Mouse (Mus musculus): ENCODE data around the gene Adamts18. TPM values are rescaled to one million over a fixed set of nuclear protein-coding genes. Genes with fewer than 3 reads are reported as not detected.
"Not testable (repeated sequence)": the region's sequence is repeated elsewhere in the genome, so short reads cannot be mapped to it uniquely, and the experiment has no call there.

Gene Adamts18
- total RNA-seq, 4 experiments from 2014 or later, result 0.07 TPM; not detected in 3

DNA sequence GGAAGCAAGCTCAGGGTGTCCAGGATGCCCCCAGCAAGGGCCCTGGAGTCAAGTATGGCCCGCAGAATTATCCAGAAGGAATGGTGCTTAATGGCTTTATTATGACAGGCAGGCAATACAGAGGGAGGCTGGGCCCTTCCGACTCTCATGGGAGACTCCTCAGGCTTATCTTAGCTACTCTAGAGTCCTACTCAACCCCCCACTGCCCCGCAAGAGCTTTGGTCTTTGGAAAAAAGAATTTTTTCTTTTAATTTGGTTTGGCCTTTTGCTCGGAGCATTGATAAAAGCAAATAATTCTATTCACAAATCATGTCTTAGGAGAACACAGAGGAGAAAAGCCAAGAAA lies 11.0 kb downstream of the Adamts18 start:
- DNase-seq, result no peak

DNA sequence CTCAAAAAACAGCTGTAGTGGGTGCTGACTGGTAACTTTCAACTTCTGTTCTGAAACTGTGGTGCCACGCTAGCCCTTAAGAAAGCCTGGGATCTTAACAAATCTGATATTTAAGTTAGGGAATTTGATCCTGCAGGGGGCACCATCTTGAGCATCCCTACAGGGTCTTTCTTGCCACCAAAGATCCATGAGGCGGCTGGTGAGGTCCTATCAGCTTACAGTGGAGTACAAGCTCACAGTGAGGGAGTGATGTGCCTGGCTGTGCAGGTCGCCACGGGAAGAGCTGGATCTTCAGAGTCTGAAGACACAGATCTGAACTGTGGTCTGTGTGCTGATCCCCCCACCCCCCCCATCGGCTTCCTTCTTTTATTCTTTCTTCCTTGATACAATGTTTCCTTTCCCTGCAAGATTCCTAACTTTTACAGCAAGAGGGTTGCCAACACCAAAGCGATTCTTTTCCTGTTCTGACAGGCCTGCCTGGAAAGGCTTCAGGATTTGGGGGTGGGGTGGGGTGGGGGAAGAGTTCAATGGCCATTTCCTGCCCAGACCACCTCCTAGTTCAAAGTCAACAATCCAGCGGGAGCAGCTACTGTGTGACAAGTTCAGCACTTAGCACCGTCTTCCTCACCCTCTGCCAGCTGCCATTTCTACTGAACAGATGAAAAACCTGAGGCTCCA lies 11.5 kb downstream of the Adamts18 start:
- no peak for DNase-seq

DNA sequence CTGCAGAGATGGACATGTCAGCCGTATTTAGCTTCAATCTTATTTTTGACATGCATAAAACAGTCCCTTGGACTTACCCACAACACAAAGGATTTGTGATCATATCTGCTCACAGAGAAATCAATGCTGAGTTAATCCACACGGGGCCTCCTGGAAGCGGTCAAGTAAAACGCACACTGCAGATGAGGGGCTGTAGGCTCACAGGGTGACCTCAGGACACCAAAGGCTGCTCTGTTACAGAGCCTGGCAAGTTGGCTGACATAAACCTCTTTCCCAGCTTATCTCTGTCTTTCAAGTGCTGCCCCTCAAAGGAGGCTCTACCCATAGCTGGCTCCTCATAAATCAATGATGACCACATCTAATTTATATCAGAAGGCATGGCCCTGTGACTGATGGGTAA lies 14.9 kb downstream of the Adamts18 start:
- DNase-seq, result no peak

DNA sequence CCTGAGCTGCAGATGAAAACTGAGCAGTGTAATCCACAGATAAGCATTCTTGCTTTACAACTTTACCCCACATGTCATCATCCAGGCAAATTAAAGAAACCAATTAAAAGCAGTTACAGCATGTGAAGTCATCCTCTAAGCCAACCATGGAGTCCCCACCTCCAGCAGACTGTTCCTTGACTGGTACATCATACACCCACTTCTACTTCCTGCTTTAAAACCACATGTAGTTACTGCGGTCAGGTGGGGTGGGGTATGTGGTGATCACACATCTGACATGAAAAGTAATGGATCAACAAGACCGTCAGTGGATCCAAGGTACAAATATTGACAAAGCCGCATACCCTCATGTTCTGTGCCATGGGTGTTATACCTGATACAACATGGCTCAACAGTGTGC lies 21.3 kb downstream of the Adamts18 start:
- no peak for DNase-seq

DNA sequence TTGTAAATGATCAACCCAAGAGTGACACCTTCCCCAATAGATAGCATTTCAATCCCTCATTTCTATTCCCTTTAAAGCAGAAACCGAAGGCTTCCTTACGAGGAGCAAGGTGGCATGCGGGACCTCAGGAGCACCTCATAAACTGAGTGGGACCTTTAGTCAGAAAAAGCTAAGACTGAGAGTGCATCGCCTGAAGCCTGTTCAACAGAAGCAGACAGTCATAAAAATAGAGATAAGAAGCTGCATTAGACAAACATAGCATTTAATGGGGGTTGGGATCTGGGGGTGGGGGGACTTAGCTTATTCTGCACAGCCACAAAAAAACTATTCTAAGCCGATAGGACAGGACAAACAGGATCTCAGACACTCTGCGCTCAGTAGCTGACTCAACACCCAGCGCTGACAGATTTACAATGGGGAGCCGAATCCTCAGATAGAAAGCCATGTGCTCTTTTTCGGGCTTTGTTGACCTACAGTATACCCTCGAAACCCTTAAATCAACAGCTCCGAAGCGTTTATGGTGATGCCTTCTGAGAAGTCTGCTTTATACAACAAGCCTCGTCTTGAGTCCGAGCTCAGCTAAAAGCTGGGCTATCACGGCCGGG lies 27.5 kb downstream of the Adamts18 start:
- DNase-seq, result no peak

DNA sequence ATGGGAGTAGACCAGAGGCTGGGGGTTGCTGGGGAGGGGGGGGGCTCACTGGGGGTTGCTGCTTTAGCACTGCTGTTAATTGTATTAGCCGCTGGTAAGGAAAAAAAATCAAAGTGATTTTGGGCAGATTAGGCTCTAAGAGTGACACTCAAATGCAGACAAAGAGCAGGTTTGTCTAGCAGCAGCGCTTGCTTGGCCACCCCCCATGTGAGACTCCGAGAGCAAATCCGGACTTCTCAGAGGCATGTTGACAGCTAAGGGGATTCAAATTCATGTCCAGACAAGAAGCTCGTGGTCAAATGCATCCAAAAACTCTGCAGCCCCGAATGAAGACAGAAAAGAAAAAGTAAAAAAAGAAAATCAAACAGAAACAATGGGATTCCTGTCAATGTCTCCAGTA lies 34.6 kb downstream of the Adamts18 start:
- no peak for DNase-seq

DNA sequence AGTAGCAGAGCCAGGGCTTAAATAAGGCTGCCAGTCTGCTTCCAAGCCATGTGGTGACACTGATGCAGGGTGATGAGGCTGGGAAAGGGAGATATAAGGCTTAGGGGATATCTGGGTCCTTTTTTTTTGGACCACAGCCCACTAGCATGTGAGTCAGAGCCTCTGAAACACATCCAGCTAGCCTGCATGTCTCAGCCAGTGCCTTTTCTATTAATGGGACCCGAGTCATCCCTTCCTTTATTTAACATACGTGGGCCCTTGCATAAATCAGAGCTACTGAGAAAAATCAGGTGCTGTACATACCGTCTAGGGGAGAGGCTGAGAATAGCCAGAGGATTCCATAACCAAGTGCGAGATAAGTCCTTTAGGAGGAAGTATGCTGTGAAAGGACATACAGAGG lies 37.0 kb downstream of the Adamts18 start:
- DNase-seq, result no peak

DNA sequence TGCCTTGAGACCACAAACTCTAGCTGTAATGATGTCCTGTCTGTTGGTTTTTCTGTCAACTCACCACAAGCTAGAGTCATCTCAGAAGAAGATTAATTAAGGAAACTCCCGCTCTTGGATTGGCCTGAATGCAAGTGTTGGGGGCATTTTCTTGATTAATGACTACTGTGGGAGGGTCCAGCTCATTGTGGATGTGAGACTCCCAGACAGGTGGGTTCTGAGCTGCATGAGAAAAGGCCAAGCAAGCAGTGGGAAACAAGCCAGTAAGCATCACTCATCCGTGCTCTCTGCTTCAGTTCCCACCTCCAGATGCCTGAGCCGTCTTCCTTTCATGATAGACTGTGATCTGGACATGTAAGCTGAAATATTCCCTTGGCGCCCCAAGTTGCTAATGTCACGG lies 38.6 kb downstream of the Adamts18 start:
- DNase-seq, result no peak

DNA sequence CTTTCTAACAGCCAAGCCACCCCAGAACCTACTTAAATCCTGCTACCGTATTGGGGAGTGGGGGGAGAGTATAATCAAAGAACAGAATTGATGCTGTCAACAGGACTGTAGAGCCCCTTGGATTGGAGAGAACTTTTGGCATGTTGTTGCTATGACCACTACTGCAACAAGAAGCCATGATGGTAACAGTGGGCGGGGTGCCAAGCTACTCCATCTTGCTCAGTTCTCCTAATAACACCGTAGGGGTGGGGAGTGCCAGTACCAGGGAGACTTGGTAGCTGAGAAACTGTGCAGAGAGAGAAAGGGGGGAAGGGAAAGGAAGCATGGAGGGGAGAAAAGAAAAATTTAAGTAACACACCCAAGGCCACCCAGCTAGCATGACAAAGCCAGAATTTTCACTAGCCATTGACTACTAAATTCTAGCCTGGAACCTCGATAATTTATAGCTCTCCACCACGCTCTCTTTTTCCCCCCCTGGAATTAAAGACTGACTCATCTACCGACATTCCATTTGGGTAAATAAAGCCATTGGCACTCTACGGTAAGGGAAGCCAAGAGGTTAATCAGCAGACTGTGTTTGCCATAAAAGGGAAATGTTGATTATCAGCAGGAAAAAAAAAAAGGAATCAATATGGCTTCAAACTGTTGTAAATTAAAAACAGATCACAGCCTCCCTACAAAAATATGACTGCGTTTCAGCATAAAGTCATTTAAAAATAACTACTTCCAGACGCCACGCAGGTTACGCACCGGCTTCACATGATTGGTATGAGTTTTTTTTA lies 44.5 kb downstream of the Adamts18 start:
- DNase-seq, result no peak

DNA sequence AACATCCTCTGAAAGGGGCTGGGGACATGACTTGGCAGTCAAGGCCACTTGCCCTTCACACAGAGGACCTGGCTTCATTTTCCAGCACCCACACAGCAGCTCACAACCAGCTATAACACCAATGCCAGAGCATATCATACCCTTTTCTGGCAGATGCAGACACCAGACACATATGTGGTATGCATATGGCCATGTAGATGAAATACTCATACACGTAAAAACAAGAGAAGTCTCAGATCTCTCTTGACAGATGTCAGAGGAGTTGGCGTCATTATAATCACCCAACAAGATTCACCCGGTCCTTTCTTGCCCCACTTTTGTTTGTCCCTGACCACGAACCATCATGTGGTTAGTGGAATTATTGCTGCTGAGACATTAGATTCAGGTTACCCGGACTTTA lies 47.0 kb downstream of the Adamts18 start:
- DNase-seq, result no peak

DNA sequence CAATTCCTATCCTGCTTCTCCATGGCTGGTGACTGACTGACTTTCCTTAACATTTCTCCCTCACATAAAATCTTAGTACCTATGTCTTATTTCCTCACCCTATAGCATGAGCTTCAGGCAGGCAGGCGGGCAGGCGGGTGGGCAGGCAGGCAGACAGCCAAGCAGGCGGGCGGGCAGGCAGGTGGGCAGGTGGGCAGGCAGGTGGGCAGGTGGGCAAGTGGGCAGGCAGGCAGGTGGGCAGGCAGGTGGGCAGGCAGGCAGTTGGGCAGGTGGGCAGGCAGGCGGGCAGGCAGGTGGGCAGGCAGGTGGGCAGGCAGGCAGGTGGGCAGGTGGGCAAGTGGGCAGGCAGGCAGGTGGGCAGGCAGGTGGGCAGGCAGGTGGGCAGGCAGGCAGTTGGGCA lies 48.0 kb downstream of the Adamts18 start:
- not testable (repeated sequence) for DNase-seq

DNA sequence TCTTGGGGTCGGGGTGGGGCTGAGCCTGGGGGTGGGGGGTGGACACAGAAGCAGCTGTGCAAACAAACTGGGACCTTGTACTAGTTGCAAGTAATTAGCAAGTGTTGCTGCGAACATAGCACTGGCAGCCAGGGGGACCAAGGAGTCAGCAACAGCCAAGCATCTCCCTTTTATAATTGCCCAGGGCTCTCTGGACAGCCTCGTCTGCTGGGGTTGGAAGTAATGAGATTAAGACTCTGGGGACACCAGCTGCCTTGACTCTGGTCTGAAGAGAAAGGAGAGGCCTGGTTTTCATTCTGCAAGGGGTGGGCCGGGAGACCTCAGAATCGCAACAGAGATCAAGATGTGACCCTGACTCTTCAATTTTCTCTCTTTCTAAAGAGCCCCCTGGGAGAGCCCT lies 49.0 kb downstream of the Adamts18 start:
- no peak for DNase-seq

DNA sequence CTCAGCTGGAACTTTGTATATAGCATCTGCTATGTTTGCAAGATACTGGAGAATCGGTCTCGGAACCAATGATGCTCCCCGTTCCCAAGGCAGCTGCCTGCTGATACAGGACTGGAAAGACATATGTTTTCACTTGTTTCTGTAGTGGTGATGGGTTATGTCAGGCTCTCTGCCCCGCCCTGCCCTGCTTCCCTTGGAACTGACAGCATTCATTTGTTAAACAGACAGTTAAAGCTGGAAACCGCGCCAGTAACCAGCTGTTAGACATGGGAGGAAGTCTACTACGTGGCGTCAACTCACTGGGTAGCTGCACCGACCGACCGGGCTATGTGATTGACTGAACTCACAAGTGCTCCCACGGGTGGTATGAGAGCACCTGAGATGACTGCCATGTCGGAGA lies 56.7 kb downstream of the Adamts18 start:
- DNase-seq, result no peak

DNA sequence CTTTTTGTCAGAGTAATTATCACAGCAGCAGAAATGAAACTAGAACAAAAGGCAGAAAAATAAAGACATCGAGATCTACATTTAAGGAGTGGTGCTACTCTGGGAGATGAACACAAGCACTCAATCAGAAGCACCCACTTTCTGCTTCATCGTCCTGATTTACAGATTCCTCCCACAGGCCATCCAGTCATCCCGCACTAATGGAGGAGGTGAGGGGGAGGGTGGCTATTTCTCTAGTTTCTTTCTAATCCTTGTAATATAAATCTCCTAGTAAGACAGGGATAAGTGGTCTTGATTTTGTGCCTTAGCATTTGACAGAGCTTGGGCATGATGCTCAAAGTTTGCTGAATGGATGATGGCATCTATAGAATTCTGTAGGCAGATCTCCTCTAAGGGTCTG lies 57.5 kb downstream of the Adamts18 start:
- DNase-seq, result no peak

DNA sequence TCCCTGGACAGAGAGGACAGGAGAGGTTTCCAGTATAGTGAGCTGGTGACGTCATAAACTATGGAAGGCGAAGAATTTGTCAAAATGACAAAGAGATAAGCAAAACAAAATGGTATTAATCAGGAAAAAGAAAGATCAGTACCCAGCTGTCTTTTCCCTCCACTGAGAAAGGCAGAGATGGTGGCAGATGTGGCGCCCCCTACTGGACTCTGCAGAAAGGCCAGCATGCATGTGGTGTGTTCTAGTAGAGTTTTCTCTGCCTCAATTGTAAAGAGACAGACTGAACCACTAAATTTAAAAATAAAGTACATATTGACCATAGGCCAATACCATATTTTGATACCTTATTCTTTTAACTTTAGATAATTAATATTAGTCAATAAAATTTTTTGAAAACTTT lies 64.8 kb downstream of the Adamts18 start:
- no peak for DNase-seq

DNA sequence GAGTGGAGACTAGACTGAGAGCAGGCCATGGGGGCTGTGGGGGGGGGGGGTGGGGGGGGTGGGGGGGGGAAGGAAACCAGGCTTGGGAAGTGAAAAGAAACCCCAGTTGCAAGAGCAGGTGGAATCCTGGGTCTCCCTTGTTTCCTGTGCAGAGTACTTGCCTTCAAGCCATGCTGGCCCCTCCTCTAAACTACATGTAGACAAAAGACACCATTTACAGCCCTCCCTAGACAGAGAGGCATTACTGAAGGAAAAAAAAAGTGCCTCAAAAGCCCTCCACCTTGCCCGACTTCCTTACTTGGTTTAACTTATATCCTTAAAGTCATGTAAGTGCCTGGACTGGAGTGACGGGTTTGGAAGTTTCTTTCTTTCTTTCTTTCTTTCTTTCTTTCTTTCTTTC lies 67.0 kb downstream of the Adamts18 start:
- DNase-seq, result no peak

DNA sequence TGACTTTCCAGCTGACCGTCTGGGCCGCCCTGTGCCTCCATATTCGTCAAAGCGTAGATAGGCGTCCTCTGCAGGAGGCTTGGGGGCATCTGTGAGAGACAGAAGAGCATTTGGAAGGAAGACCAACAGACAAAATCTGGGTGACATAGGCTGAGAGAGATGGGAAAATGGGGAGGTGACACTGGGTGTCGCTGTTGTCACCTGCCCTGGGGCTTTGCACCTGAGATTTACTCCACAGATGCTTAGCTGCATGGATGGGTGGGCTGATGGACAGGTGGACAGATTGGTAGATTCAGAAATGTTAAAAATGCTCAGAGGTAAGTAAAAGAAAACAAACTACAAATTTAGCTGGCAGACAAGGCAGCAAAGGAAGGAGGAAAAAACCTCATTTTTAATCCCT lies 73.2 kb downstream of the Adamts18 start:
- DNase-seq, result no peak

DNA sequence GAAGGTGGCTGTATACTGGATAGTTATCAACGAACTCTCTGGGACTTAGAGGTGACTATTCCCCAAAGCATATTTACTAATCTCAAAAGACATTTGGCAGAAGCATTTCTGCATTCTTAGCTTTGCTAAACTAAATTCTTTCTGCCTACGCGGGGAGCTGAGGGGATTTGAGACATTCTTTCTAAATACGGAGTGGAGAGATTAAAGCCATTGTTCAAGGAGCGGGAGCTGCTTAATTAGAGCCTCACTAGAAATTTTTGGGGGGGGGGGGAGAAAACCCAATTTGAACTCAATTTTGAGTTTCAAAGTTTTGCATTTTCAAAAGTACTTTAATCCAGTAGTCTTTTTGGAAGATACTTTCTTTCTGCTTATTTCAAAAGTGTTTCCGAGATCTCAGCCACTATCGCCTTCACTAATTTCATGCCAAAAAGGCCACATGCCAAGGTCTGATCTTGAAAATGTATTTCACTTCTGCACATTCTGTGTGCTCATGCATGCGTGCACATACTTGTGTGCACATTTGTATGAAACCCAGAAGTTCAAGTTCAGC lies 79.6 kb downstream of the Adamts18 start:
- DNase-seq, result no peak

DNA sequence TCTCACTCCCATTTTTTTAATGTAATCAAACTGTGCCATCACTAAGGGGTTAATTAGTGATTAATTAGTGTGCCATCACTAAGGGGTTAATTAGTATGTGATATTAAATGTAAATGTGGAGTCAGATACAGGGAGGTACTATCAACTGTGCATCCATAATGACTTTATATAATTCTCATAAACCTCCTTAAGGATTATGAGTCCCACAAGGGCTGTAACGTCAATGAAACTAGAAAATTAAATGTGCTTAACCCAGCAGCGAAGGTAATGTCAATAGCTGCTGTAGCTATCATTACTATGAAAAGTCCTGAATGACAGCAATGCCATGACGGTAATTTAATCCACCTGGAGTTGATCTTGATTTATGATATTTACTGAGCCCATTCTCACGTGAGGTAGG lies 83.4 kb downstream of the Adamts18 start:
- DNase-seq, result no peak

DNA sequence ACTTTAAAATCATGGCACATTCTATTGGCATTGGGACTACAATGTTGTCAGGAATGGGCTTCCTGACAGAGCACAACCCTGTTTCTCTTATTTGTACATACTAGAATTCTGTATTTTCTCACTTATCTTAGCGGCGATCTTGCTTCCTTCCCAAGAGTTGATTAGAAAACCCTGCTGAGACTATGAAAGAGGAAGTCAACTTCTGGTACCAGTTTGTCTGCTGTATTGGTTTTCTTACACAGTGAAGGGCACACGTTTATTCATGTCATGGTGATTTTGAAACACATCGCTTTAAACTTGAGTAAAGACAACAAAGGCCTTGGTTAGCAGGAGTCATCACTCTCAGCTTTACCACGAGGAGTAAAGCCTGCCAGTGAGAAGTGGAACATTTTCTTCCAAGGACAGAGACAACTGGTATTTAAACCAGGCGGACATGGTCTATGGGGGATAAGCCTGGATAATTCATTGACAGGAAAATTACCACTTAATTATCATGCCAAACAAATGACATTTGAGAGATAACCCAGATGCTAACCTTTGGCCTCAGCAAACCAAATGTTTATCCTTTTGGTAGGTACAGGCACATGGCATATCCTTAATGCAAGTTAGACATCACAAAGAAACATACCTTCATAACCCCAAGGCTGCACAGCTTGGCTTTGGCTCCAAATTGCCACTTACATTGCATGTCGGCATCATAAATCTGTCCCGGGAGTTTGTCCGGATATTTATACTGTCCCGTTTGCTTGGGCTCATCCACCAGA lies 84.8 kb downstream of the Adamts18 start:
- DNase-seq, result peak; percentile 3

DNA sequence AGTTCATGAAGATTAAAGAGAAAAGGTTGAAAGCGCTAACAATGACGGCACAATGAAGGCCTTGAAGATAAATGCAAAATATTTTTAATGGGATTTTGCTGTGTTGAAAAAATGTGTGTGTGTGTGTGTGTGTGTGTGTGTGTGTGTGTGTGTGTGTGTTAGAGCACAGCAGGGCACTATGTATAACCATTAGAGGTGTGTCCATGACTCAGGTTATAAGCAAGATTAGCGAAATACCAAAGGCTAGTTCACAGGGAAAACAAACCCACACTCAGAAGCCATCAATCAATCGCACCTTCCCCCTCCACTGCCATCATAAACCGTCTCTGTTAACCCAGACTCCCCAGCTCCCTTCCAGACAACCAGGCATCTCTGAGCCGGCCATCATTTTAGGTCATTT lies 86.4 kb downstream of the Adamts18 start:
- DNase-seq, result no peak

DNA sequence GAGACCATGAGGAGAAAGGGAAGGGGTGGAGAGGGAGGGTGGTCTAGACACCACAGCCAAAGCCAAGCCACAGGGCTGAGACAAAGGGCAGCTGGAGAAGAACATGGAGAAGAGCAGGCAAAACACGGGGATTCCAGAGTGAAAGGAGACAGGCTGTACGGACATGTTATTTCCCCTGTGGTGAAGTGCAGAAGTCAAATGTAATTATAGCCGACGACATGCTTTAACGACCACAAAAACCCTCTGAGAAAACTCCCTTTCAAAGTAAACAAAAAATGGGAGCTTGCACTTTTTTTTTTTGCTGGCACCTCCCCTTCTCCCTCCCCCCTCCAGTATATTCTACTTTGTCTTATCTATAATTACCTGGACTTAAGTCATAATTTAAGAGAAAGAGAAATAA lies 92.7 kb downstream of the Adamts18 start:
- no peak for DNase-seq

DNA sequence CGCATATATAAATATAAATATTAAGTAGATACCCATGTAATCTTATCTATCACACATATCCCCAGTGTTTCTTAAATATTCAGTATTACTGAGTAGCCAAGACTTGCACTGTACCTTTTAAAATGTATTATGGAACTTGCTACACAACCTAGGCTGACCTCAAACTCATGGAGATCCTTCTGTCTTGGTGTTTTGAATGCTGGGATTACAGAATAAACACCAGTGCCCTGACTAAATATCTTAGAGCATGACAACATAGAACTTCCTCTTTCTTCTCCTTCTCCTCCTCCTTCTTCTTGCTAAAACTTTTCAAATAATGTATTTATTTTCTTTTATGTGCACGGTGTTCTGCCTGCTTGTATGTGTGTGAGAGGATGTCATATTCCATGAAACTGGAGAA lies 95.4 kb downstream of the Adamts18 start:
- no peak for DNase-seq

Measured in adrenal gland, adult 8-10 months (tissue).